Mouse (Mus musculus): ENCODE results near the gene Zar1l. TPM values are rescaled to one million over a fixed set of nuclear protein-coding genes. Genes with fewer than 3 reads are reported as not detected.
"Not testable (repeated sequence)": the region's sequence is repeated elsewhere in the genome, so short reads cannot be mapped to it uniquely, and the experiment has no call there.

Zar1l gene
- total RNA-seq, 2 experiments from 2014 or later, result 1.2 to 1.7 TPM

DNA sequence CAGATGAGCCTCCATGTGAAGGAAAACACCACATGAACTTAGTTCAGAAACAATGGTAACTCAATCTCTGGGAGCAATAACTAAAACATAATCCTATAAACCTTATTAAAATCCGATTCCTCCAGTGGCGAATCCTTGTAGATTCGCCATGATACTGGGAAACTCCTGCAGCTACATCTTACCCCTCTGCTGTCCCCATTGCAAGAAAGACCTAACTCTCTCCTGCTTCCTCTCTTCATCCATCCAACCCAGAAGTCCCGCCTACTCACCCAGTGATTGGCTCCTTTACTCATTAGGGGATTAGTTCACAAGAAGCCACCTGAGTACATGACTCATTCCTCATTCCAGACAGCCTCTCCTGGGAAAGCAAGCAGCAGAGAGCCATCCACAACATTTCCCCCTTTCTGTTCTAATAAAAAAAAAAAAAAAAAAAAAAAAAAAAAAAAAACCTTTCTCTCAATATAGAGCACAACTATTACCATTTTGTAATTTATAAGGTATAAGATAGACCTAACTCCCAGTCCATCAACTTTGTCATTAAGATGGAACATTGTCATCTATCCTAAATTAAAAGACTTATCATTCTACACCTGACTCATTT, 26.3 kb downstream of the Zar1l start:
- intact Hi-C loops (cut with DNase I), result not testable (repeated sequence)

DNA sequence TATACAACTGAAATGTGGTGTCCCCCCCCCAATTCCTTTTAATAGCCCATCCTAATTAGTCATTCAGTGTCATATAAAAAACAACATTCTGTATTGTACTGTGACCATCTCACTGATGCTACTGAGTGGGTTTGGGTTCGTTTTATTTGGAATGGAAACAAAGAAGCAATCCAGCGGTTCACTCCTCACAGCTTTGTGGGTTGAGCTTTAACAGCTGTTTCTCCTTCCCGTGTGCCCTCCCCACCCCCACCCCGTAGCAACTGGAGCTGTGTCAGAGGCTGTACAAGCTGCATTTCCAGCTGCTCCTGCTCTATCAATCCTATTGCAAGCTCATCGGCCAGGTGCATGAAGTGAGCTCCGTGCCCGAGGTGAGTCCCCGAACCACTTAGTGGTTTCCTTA, 27.1 kb downstream of the Zar1l start:
- no peak for DNase-seq (ENCODE audit: low spot score in 2 of 2)
- intact Hi-C loops (cut with DNase I), result no loop called here

More for the DNA sequence above, 26.3 kb downstream of the Zar1l start:
- not testable (repeated sequence) for DNase-seq (ENCODE audit: low spot score in 2 of 2)

DNA sequence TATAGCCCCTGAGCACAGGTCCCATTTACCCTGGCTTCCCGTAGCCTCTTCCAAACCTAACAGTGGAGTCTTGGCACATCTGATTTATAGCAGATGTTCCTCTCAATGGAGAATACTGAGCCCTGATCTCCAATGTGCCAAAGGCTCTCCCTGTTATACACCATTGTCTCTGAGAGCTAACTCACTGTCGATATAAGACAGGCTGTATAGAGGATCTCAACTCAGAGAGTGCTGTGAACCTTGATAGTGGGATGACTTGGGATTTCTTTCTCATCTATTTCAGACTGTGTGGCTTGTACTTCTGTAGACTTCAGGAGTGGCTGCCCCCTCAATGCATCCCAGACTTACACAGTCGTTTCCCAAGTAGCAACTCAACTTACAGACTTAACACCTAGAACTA, 27.7 kb downstream of the Zar1l start:
- intact Hi-C loops (cut with DNase I), result no loop called here
- no peak for DNase-seq (ENCODE audit: low spot score in 2 of 2)

DNA sequence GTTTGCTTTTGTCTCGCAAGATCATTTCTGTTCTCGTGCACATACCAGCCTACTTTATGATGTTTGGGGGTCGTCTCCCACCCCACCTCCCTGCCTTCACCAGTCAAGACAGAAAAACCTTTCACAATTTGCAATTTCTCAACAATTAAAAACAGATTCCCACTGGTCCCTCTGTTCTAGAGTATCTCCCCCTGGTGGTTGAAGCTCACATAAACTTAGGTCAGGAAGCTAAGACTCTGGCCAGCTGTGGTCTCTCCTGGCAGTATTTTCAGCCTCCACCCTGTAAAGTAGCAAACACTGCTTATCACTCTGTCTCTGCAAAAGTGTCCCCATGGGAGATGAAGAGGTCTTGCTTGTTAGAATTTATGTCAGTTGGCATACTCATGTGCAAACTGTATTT, 32.8 kb downstream of the Zar1l start:
- no peak for DNase-seq (ENCODE audit: low spot score in 2 of 2)
- intact Hi-C loops (cut with DNase I), result no loop called here

DNA sequence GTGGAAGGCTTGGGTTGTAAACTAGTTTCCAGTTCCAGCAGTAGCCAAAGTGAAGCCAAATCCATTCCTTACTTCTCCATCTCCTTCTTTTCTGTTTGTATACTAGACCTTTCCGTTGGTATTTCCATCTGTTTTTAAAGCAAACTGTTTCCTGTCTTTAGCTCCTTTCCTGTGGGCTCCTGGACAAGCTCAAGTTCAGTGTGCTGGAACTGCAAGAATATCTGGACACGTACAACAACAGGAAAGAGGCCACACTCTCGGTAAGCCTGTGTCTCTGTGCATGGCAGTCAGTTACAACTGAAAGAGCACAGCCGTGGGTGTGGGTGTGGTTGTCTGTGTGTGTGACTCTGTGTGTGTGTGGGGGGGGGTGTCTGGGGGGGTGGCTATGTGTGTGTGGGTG, 39.4 kb downstream of the Zar1l start:
- intact Hi-C loops (cut with DNase I), result no loop called here
- no peak for DNase-seq (ENCODE audit: low spot score in 2 of 2)

DNA sequence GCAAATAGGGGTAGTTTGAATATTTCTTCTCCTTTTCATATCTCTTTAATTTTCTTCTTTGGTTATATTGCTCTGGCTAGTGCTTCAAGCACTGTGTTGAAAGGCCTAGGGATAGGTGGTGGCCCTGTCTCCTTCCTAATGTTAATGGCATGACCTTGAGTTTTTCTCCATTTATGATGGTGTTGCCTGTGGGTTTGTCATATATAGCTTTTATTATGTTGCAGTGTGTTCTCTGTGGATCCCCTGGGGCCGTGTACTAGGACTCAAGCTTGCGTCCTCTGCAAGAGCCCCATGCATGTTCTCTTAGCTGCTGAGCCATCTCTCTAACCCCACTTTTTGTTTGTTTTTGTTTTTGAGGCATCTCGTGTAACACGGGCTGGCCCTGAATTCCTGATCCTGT, 40.6 kb downstream of the Zar1l start:
- intact Hi-C loops (cut with DNase I), result no loop called here
- DNase-seq (ENCODE audit: low spot score in 2 of 2), result no peak

DNA sequence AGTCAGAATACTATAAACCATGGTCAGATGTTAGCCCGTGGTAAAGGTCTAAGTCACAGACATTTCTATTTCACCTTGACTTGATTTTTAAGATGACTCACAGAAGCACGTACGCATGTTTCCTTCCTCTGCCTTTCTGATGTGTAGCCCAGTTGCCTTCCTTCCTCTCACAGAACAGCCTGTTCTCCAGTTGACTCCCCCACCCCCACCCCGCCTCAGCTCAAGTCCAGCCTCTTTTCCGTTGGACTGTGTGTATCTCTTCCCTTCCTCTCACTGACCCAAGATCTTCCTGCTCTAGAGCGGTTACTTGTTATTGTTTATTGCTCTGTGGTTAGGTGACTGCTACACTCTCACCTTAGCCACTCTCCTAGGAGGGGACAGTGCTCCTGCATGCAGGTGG, 49.5 kb downstream of the Zar1l start:
- intact Hi-C loops (cut with DNase I), result no loop called here
- DNase-seq (ENCODE audit: low spot score in 2 of 2), result no peak

DNA sequence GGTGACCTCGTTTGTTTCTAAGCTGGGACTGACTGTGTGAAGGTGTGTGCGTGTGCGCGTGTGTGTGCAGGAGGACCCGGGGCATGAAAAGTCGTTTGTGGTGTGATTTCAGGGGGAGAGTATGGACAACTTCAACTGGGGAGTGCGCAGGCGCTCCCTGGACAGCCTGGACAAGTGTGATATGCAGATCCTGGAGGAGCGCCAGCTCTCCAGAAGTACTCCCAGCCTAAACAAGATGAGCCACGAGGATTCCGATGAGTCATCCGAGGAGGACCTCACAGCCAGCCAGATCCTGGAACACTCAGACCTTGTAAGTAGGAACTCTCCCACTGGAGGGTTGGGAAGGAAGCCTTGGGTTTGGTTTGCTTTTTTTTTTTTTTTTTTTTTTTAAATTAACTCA, 51.8 kb downstream of the Zar1l start:
- DNase-seq (ENCODE audit: low spot score in 2 of 2), result peak; percentile 81 to 95

DNA sequence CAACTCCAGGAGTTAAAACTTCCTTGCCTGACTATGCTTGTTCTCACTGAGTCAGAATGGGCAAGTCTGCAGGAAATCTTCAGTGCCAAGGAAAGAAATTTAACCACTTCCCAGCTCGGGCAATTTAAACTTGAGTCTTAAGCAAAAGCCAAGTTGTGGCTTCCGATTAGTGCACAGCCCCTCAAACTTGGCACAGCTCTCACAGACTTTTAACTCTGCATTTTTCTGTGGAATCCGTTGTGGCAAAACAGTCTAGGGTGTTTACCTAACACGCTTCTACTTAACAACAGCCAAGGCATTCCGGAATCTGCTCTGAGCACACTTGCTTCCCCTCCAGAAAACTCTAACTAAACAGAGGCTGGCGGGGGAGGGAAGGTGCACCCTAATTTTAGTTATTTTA, 52.7 kb downstream of the Zar1l start:
- intact Hi-C loops (cut with DNase I), result no loop called here
- no peak for DNase-seq (ENCODE audit: low spot score in 2 of 2)

More for the DNA sequence above, 51.8 kb downstream of the Zar1l start:
- intact Hi-C loops (cut with DNase I), result no loop called here

DNA sequence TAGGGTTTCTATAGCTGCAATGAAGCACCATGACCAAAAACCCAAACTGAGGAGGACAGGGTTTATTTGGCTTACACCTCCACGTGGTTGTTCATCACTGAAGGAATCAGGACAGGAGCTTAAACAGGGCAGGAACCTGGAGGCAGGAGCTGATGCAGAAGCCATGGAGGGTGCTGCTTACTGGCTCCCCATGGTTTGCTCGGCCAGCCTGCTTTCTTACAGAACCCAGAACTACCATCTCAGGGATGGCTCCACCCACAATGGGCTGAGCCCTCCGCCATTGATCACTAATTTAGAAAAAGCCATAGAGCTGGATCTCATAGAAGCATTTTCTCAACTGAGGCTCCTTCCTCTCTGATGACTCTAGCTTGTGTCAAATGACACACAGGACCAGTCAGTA, 53.2 kb downstream of the Zar1l start:
- intact Hi-C loops (cut with DNase I), result no loop called here
- DNase-seq (ENCODE audit: low spot score in 2 of 2), result no peak

DNA sequence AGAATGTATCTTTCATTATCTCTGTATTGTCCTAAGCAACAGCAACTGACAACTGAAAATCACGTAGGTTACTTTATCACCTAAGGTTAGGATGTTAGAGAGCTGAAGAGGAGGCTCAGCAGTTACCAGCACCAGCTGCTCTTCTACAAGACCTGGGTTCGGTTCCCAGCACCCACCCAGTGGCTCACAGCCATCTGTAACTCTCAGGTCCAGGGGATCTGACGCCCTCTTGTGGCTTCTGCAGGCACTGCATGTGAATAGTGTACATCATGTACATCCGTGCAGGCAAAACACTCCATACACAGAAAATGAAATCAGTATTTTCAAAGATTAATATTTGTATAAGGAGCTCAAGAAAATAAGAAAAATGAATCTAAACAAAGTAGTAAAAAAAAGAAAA, 58.2 kb downstream of the Zar1l start:
- intact Hi-C loops (cut with DNase I), result no loop called here
- no peak for DNase-seq (ENCODE audit: low spot score in 2 of 2)

DNA sequence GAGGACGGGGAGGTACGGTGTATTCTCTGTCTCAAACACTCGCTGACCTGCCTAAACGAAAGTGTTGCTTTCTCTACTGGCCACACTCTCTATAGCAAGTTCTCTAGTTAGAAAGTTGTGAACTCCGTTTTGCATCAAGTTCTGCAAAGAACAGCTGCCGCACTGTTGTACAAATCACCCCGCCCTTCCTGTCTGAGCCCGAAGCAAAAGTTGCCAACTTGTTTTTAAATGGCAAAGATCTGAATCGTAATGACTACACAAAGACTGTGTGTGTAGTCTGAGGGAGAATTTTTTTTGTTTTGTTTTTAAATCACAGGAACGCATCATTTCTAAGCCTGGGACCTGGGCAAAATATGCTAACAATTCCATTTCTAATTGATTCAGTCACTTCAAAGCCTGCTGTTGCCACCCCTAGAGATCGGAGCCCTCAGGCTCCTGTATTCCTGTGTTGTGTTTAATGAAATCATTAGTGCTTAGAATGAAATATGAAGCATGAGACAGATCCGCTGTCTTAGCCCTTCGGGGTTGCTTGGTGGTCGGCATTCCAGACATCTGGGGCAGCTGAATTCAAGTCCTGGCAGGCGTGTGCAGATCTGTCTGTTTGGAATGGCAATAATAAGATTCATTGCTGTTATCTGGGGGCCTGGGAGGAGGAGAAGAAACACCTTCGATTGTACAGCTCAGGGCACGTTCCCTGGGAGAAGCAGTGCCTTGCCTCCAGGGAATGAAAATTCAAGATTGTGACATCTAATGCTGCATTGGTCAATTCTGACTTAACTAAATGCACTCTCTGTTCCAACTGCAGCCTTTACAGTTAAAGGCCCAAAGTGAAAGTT, 59.8 kb downstream of the Zar1l start:
- no peak for DNase-seq (ENCODE audit: low spot score in 2 of 2)
- intact Hi-C loops (cut with DNase I), result no loop called here

DNA sequence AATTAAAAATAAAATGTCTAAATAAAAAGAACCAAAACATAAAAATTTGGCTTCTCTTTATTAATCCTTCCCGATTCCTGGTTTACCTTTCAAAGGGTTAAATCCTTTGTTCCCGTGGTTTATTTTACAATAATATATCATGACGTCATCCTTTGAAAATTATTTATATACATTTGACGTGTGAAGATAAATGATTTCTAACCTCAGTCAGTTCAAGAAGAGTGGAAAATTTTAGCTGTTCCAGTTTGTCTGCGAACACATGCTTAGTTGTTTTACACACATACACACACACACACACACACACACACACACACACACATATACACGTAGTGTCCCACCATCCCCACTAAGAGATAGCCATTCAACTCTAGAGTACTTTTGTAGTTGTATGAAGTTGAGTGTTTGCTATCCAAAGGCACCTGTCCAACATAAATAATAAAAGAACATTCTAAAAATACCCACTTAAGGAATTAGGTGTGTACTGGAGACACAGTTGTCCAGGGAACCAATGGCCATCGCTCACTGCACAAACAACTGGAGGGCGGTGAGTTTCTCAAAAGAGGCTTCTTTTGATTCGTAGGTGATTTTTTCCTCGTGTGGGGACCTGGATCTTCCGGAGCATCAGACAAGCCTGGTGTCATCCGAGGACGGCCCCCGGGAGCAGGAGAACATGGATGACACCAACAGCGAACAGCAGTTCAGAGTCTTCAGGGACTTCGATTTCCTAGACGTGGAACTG, 60.6 kb downstream of the Zar1l start:
- no peak for DNase-seq (ENCODE audit: low spot score in 2 of 2)
- intact Hi-C loops (cut with DNase I), result no loop called here

Other genes with a start within 250 kb of the Zar1l start
- gene Brca2, start 4.5 kb upstream of the Zar1l start, total RNA-seq (2021), result 1 to 10 TPM; 5.7 to 6.0 TPM
- 10 to 100 TPM; 50.4 to 55.4 TPM for gene N4bp2l1, start 79.0 kb upstream of the Zar1l start, total RNA-seq (2021)
- gene N4bp2l2, start 148.0 kb upstream of the Zar1l start, total RNA-seq (2021), result 10 to 100 TPM; 82.7 to 86.1 TPM
- 10 to 100 TPM; 76.4 to 78.5 TPM for gene Pds5b, start 155.6 kb upstream of the Zar1l start, total RNA-seq (2021)